ENCODE assay signal across 20 mouse cellular contexts in genomic region chr1:132512106-132512505, GRCm38 (mm10). TPM values are rescaled to one million over a fixed set of nuclear protein-coding genes. Genes with fewer than 3 reads are reported as not detected.
DNase-seq lines count a peak whose midpoint lies in the region; ATAC-seq lines count a peak whose summit lies in the region.
"Had no signal": no experiment of that assay in that cellular context is flagged by ENCODE, and none has a peak within 500 bp of the region (broad histone marks: within the 10 kb centered on the region; RNA-seq: fewer than 3 reads in every experiment).

No protein-coding gene starts in this region.

- H3K9ac ChIP-seq in kidney, embryonic 14.5 days (ENCODE audit: low read depth, low read length) = no peak overlapping the region
- H3K9ac ChIP-seq: embryonic facial prominence, embryonic 15.5 days; hindbrain, embryonic 15.5 days; intestine, embryonic 15.5 days; liver, embryonic 13.5 days had no signal

- no peaks in the 10 kb centered on the region for H3K4me1 ChIP-seq in kidney, embryonic 14.5 days (ENCODE audit: control insufficient read depth, insufficient read depth, low read length)
- H3K4me1 ChIP-seq: embryonic facial prominence, embryonic 15.5 days; liver, embryonic 13.5 days had no signal

- 74% methylated on average over 8 of the region's 8 CpGs for WGBS in kidney, embryonic 14.5 days

- H3K36me3 ChIP-seq in kidney, embryonic 14.5 days (ENCODE audit: control insufficient read depth, insufficient read depth, low read length) = peaks cover 6% of the 10 kb centered on the region

- no peak overlapping the region for H3K4me3 ChIP-seq in kidney, embryonic 14.5 days (ENCODE audit: low read length)
- H3K4me3 ChIP-seq: embryonic facial prominence, embryonic 15.5 days; heart, adult 2 months; hindbrain, embryonic 15.5 days; intestine, embryonic 15.5 days; liver, embryonic 13.5 days had no signal

- DNase-seq in cerebellum, adult 11-12 months = peak; percentile 40
- DNase-seq in cerebellum, adult 8-10 months = no peak
- DNase-seq in kidney, postnatal 4 days = no peak
- peak; percentile 7 for DNase-seq in urinary bladder, adult 2 months (ENCODE audit: low spot score)
- no peak for DNase-seq in urinary bladder, postnatal 4 days (ENCODE audit: low spot score in 2 of 2)
- DNase-seq in thymus, postnatal 0 days (ENCODE audit: low spot score) = no peak
- no peak for DNase-seq in adipocyte (ENCODE audit: low spot score)
- DNase-seq: adrenal gland, postnatal 25 days; gastrocnemius, postnatal 36 days; kidney, adult 8-10 months; kidney, postnatal 36 days; liver, embryonic 13.5 days; lung, adult 2 months; lung, postnatal 14 days; right cerebral cortex, postnatal 14 days had no signal

- ATAC-seq in kidney, embryonic 14.5 days (ENCODE audit: low FRiP score, low TSS enrichment) = peak; percentile 13; the same call in 1 of the 2 replicates
- ATAC-seq: intestine, embryonic 15.5 days had no signal

- H3K9me3 ChIP-seq in kidney, embryonic 14.5 days (ENCODE audit: control insufficient read depth, low read length) = no peaks in the 10 kb centered on the region
- H3K9me3 ChIP-seq: embryonic facial prominence, embryonic 15.5 days; hindbrain, embryonic 15.5 days; intestine, embryonic 15.5 days; liver, embryonic 13.5 days had no signal

- H3K27ac ChIP-seq in kidney, embryonic 14.5 days (ENCODE audit: low read depth, low read length) = no peak overlapping the region
- H3K27ac ChIP-seq: embryonic facial prominence, embryonic 15.5 days; heart, adult 2 months; intestine, embryonic 15.5 days; liver, embryonic 13.5 days had no signal

- no peaks in the 10 kb centered on the region for H3K27me3 ChIP-seq in kidney, embryonic 14.5 days (ENCODE audit: control insufficient read depth, insufficient read depth, low read length)
- H3K27me3 ChIP-seq: embryonic facial prominence, embryonic 15.5 days; hindbrain, embryonic 15.5 days; intestine, embryonic 15.5 days; liver, embryonic 13.5 days had no signal

- H3K4me2 ChIP-seq in kidney, embryonic 14.5 days (replicated peaks; ENCODE audit: low read depth, low read length) = no peak overlapping the region
- H3K4me2 ChIP-seq: embryonic facial prominence, embryonic 15.5 days; hindbrain, embryonic 15.5 days; intestine, embryonic 15.5 days; liver, embryonic 13.5 days had no signal

RNA-seq across cellular contexts. Expression of gene Tmem81, which starts 6.1 kb away (rescaled TPM):
- polyA plus RNA-seq in kidney, embryonic 14.5 days (2014; fragmentation: Nextera tagmentation; extraction: Ambion mirVana) = 1.1 and 2.1 TPM in 2 replicates
- polyA plus RNA-seq in urinary bladder, adult 2 months (2012; rRNA removed) = 6.3 and 6.5 TPM in 2 replicates
- polyA plus RNA-seq in thymus, postnatal 0 days (2015; fragmentation: Nextera tagmentation; extraction: Ambion mirVana) = 1.8 and 2.1 TPM in 2 replicates

RNA-seq across cellular contexts. Expression of gene Cntn2, which starts 30.9 kb away (rescaled TPM):
- 0.26 and 0.32 TPM in 2 replicates for polyA plus RNA-seq in kidney, embryonic 14.5 days (2014; fragmentation: Nextera tagmentation; extraction: Ambion mirVana)
- 0.03 and 0.04 TPM in 2 replicates for polyA plus RNA-seq in urinary bladder, adult 2 months (2012; rRNA removed)
- 0.08 and 0.23 TPM in 2 replicates for polyA plus RNA-seq in thymus, postnatal 0 days (2015; fragmentation: Nextera tagmentation; extraction: Ambion mirVana)

RNA-seq across cellular contexts. Expression of gene Rbbp5, which starts 34.9 kb away (rescaled TPM):
- polyA plus RNA-seq in kidney, embryonic 14.5 days (2014; fragmentation: Nextera tagmentation; extraction: Ambion mirVana) = 27.9 and 47.3 TPM in 2 replicates
- 29.5 and 31.6 TPM in 2 replicates for polyA plus RNA-seq in urinary bladder, adult 2 months (2012; rRNA removed)
- 41.3 and 44.7 TPM in 2 replicates for polyA plus RNA-seq in thymus, postnatal 0 days (2015; fragmentation: Nextera tagmentation; extraction: Ambion mirVana)

Comparison
In these comparisons a context has a peak if more than half of its experiments do, and no peak if none do; other contexts are left out.
1. DNase-seq: peak in cerebellum, adult 11-12 months (single experiment) and urinary bladder, adult 2 months (single experiment); none in cerebellum, adult 8-10 months (single experiment), kidney, postnatal 4 days (0 of 2), urinary bladder, postnatal 4 days (0 of 2), thymus, postnatal 0 days (single experiment) and adipocyte (single experiment).